Mouse (Mus musculus) macrophage (primary cell): ENCODE measurements around the gene Pigv. TPM values are rescaled to one million over a fixed set of nuclear protein-coding genes. Genes with fewer than 3 reads are reported as not detected.

Source experiments
- H3K27ac ChIP-seq: fragments of 350-480 bp; formaldehyde crosslinking; 2 replicates; pipeline ENCODE4 v1.9.0; 2021
- H3K36me3 ChIP-seq: fragments of 350-480 bp; formaldehyde crosslinking; 2 replicates; pipeline ENCODE4 v1.9.0; 2021; ENCODE audit errors: inconsistent target
- H3K4me3 ChIP-seq: fragments of 350-480 bp; formaldehyde crosslinking; 2 replicates; pipeline ENCODE4 v1.9.0; 2021; ENCODE audit errors: inconsistent target
- H3K79me2 ChIP-seq: fragments of 350-480 bp; formaldehyde crosslinking; 2 replicates; pipeline ENCODE4 v1.9.0; 2021; ENCODE audit errors: inconsistent target
- WGBS: methylation state at CpG from one replicate; pipeline ENCODE4 v1.1.7; 2026; ENCODE audit warnings: inconsistent platforms; ENCODE audit not compliant: missing documents; 5-methylcytosine and 5-hydroxymethylcytosine counted together
- polyA plus RNA-seq: library from polyadenylated mRNA; stranded (reverse); fragments of 250-400 nt; gene quantifications from 3 replicates; pipeline ENCODE4 v1.2.4, GENCODE M21; 2018; ENCODE audit warnings: inconsistent platforms

The Pigv gene
- polyA plus RNA-seq, 1 experiment from 2014 or later = 3.4 TPM

- Histone ChIP-seq H3K27ac (no peak overlapping the region), H3K4me3 (no peak overlapping the region), H3K36me3 (peaks cover 57% of the 10 kb centered on the region), H3K79me2 (peaks cover 27% of the 10 kb centered on the region; the same call in 1 of the 2 replicates)
- WGBS = 70% methylated on average over 14 of the region's 14 CpGs
These were observed 7.8 kb upstream of the Pigv start for GRCm38 (mm10) chr4:133680206-133680786.

GRCm38 (mm10) chr4:133679629-133680028 is 7.2 kb upstream of the Pigv start:
- H3K4me3 ChIP-seq = no peak overlapping the region
- H3K36me3 ChIP-seq = peaks cover 50% of the 10 kb centered on the region
- 80% methylated on average over 7 of the region's 7 CpGs for WGBS
- peaks cover 25% of the 10 kb centered on the region; the same call in 1 of the 2 replicates for H3K79me2 ChIP-seq
- no peak overlapping the region for H3K27ac ChIP-seq

GRCm38 (mm10) chr4:133677266-133677665 is 4.8 kb upstream of the Pigv start:
- no peak overlapping the region for H3K27ac ChIP-seq

DNA sequence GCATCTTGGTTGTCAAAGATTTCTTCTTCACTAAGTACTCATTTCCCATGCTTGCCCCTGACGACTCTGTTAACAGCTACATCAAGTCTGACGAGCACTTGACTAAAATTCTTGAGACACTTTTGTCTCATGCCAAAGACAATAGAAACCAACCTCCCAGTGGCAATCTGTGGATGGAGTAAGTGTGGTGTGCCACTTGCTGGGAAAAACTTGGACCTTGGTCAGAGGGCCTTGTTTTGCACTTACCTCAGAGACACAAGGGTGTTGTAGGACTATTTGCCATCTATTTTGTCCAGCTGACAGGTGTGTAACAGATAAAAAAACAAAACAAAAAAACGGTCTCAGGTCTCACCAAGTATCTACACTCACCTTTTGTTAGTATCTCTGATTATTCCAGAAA is 3.7 kb upstream of the Pigv start:
- Histone ChIP-seq H3K79me2 (peaks cover 9% of the 10 kb centered on the region; the same call in 1 of the 2 replicates), H3K4me3 (no peak overlapping the region), H3K36me3 (peaks cover 18% of the 10 kb centered on the region; the same call in 1 of the 2 replicates), H3K27ac (peak overlapping the region; percentile 99; the same call in 1 of the 2 replicates)
- 50% methylated on average over 3 of the region's 3 CpGs for WGBS

More at GRCm38 (mm10) chr4:133677266-133677665, 4.8 kb upstream of the Pigv start:
- Histone ChIP-seq H3K36me3 (peaks cover 29% of the 10 kb centered on the region), H3K4me3 (no peak overlapping the region), H3K79me2 (peaks cover 20% of the 10 kb centered on the region; the same call in 1 of the 2 replicates)
- WGBS = 95% methylated on average over 7 of the region's 7 CpGs

GRCm38 (mm10) chr4:133675594-133676016 is 3.2 kb upstream of the Pigv start:
- Histone ChIP-seq H3K36me3 (peaks cover 12% of the 10 kb centered on the region; the same call in 1 of the 2 replicates), H3K4me3 (no peak overlapping the region), H3K79me2 (peaks cover 6% of the 10 kb centered on the region; the same call in 1 of the 2 replicates), H3K27ac (peak overlapping the region; percentile 99)
- 38% methylated on average over 5 of the region's 5 CpGs for WGBS

DNA sequence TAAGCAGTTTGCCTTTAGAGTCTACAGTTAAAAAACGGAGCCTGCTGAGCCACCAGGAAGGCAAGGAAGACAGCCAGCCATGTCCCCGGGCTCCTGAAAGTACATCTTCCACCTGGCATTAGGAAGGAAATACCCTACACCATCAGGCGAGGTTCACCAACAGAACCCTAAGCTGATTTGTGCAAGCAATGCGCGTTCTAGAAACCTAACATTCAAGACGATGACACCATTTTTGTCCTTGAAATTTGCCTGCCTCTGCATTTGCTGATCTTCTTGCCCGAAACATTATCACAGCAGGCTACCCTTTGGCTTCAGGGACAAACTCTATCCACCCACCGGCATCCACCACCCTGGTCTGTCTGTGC is 1.9 kb upstream of the Pigv start:
- peaks cover 11% of the 10 kb centered on the region; the same call in 1 of the 2 replicates for H3K79me2 ChIP-seq
- no peak overlapping the region for H3K4me3 ChIP-seq
- peak overlapping the region; percentile 99 for H3K27ac ChIP-seq
- 19% methylated on average over 8 of the region's 8 CpGs for WGBS
- peaks cover 3% of the 10 kb centered on the region; the same call in 1 of the 2 replicates for H3K36me3 ChIP-seq

DNA sequence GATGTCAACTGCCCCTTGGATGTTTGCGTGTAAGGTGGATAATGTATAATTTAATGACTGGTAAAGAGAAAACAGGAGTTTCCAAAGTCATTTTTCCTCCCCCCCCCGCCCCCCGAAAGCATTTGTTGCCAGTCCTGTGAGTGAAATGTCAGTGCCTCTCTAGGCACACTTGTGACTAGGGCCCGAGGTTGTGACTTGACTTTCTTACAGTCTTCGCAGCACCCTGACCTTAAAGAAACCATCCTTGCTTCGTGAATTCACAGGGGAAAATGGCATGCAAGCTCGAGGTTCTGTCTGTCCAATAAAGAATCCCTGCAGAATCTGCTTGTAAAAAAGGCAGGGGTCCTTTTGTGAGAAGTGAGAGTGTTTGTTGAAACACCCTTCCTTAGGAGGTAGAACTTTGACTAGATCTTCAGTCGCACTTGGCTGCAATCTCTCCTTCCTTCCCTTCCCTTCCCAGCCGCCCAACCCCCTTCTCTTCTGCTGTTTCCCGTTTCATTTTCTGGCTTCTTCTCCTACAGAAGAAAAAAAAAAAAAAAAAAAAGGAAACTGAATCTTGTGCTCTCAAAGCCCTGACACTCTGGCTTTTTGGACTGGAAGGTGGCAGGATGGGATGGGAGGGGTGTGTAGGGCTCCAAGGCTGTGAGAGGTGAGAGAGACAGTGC is 1.4 kb upstream of the Pigv start:
- H3K27ac ChIP-seq = peak overlapping the region; percentile 99
- H3K79me2 ChIP-seq = peaks cover 11% of the 10 kb centered on the region; the same call in 1 of the 2 replicates
- H3K4me3 ChIP-seq = peak overlapping the region; percentile 75
- under 1% methylated on average over 9 of the region's 10 CpGs for WGBS
- H3K36me3 ChIP-seq = peaks cover 2% of the 10 kb centered on the region; the same call in 1 of the 2 replicates

DNA sequence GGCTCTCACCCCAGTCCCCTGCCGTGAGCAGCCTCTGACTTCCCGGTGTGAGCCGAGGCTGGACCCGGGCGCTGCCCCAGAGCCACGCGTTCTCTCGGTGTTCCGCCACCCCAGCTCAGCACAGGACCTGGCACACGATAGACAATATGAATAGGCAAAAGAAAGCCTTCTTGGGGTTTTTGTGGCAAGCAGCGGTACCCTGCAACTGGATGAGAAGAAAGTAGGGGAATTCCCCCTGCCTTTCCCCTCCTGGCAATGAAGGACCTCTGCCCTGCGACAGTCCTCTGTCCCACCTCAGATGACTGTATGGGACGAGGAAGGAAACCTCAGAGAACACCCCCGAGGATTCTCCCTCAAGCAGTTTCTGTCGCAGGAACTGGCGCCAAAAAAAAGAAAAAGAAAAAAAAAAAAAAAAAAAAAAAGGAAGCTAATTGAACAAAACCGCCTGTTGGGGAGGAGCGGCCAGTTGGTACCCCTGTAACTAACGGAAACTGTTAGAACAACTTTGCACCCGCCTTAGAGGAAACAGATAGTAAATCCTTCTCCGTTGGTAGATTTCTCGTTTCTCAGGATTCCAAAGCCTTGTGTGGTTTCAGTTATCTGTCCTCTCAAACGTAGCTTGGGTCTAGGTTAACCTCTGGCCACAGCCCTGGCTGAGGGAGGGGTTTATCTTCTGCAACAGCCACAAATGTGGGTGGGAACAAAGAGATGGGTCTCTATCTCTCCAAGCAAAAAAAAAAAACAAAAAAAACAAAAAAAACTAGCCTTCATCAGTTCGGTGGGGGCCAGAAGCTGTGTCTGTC is 599 bp upstream of the Pigv start:
- Histone ChIP-seq H3K36me3 (peaks cover 9% of the 10 kb centered on the region), H3K4me3 (peak overlapping the region; percentile 75), H3K27ac (peak overlapping the region; percentile 99), H3K79me2 (peaks cover 11% of the 10 kb centered on the region; the same call in 1 of the 2 replicates)
- WGBS = under 1% methylated on average over 21 of the region's 24 CpGs

GRCm38 (mm10) chr4:133671184-133671880 is 1.1 kb downstream of the Pigv start:
- peak overlapping the region; percentile 99 for H3K27ac ChIP-seq
- 3% methylated on average over 12 of the region's 13 CpGs for WGBS
- H3K36me3 ChIP-seq = peaks cover 12% of the 10 kb centered on the region
- peak overlapping the region; percentile 75 for H3K4me3 ChIP-seq
- peaks cover 11% of the 10 kb centered on the region; the same call in 1 of the 2 replicates for H3K79me2 ChIP-seq

- H3K79me2 ChIP-seq = peaks cover 11% of the 10 kb centered on the region; the same call in 1 of the 2 replicates
- WGBS = 76% methylated on average over 6 of the region's 6 CpGs
- no peak overlapping the region for H3K27ac ChIP-seq
- H3K36me3 ChIP-seq = peaks cover 19% of the 10 kb centered on the region
- H3K4me3 ChIP-seq = no peak overlapping the region
These were observed 2.7 kb downstream of the Pigv start for GRCm38 (mm10) chr4:133669652-133670210.

DNA sequence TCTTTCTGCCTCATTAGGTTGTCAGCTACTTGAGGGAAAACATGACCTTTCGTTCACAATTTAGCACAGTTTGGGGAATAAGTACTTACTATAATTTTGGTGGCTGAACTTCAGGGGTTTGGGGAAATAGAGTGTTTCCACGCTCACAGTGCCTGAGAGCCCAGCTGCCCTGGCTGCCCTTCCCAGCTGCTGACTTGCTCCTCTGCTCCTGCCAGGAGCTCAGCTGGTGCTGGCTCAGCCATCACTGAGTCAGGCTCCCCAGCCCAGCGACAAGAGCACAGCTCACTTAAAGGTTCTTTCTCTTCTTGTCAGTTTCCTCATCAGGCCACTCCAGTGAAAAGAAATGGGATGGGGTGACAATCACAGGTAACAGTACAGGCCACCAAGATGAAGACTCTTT is 3.9 kb downstream of the Pigv start:
- peaks cover 11% of the 10 kb centered on the region; the same call in 1 of the 2 replicates for H3K79me2 ChIP-seq
- H3K4me3 ChIP-seq = no peak overlapping the region
- H3K36me3 ChIP-seq = peaks cover 20% of the 10 kb centered on the region
- 71% methylated on average over 3 of the region's 3 CpGs for WGBS
- no peak overlapping the region for H3K27ac ChIP-seq

DNA sequence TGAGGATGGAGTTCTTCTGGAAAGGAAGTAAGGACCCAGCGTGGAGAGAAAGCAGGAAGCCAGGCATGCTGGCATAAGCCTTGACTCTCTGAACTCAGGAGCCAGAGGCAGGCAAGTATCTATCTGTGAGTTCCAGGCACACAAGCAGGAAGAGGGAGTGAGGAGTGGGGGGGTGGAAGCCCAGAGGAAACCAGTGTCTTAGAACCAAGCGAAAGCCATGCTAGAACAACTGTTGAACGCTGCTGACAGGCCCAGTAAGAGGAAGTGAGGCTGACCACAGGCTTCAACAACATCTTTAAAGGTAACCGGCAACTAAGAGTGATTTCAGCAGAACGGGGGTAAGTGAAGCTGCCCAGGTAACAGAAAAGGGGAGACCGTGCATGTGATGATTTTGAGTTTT is 6.2 kb downstream of the Pigv start:
- H3K4me3 ChIP-seq = no peak overlapping the region
- under 1% methylated on average over 6 of the region's 6 CpGs for WGBS

DNA sequence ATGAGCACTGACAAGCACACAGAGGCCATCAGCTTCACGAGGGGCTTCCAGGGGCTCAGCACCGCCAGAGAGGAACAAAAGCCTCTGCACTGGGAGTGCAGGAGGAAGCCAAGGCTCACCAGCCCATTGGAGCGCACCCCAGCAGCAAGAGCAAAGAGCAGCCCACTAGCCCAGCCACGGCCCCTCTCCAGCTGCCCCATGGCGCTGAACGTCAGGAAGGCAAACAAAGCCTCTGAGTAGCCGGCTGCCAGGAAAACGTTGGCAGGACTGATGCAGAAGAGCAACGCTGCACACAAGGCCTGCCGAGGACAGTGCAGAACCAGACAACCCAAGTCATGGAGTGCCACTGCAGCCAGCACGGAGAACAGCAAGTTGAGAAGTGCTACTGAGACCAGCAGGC is 7.3 kb downstream of the Pigv start:
- Histone ChIP-seq H3K36me3 (peaks cover 25% of the 10 kb centered on the region), H3K79me2 (peaks cover 3% of the 10 kb centered on the region; the same call in 1 of the 2 replicates), H3K27ac (no peak overlapping the region), H3K4me3 (no peak overlapping the region)
- WGBS = 57% methylated on average over 9 of the region's 11 CpGs

More for the DNA sequence above, 6.2 kb downstream of the Pigv start:
- Histone ChIP-seq H3K79me2 (peaks cover 11% of the 10 kb centered on the region; the same call in 1 of the 2 replicates), H3K36me3 (peaks cover 25% of the 10 kb centered on the region), H3K27ac (peak overlapping the region; percentile 30)

DNA sequence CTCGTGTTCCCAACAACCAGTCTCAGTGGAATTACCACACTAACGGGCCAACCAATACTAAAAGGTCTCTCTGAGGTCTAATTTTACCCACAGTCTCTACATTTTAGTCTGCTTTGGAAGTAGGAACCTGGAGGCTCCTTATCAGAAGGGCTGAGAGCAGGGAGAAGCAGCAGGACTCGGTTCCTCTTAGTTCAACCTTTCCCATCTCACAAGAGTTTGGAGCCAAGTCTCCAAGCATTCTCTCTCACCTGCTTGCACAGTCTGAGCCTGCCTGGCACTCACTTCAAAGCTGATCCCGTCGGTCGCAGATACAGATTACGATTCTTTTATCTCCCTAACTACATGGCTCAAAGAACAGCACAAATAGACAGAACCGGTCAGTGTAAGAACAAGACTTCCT is 9.5 kb downstream of the Pigv start:
- Histone ChIP-seq H3K27ac (no peak overlapping the region), H3K79me2 (no peaks in the 10 kb centered on the region), H3K4me3 (no peak overlapping the region), H3K36me3 (peaks cover 14% of the 10 kb centered on the region)
- 90% methylated on average over 8 of the region's 8 CpGs for WGBS
